Mouse (Mus musculus) lung, postnatal 14 days (tissue): ENCODE measurements around the gene Nudc.

Source experiments
- DNase-seq: peaks from one replicate; pipeline ENCODE4 v3.0.0; 2021

The Nudc gene

GRCm38 (mm10) chr4:133545272-133546231 lies at the start of gene Nudc:
TSS of gene Nudc (minus strand) at chr4:133545996.
- DNase-seq, result peak; percentile 95

- no peak for DNase-seq
These were observed 49.7 kb upstream of the Nudc start for GRCm38 (mm10) chr4:133595538-133595937.

GRCm38 (mm10) chr4:133592570-133592969 lies 46.8 kb upstream of the Nudc start:
- DNase-seq, result peak; percentile 79

GRCm38 (mm10) chr4:133584059-133584951 lies 38.5 kb upstream of the Nudc start, which contains the start of gene Gpn2:
TSS of gene Gpn2 (plus strand) at chr4:133584362.
- peak; percentile 82 for DNase-seq

- no peak for DNase-seq
These were observed 37.9 kb upstream of the Nudc start for GRCm38 (mm10) chr4:133583690-133584058.

- DNase-seq, result no peak
These were observed 32.2 kb upstream of the Nudc start for GRCm38 (mm10) chr4:133577983-133578382.

- DNase-seq, result no peak
These were observed 29.0 kb upstream of the Nudc start for GRCm38 (mm10) chr4:133574843-133575202.

- DNase-seq, result peak; percentile 94
These were observed 28.5 kb upstream of the Nudc start, which contains the start of gene Gpatch3 for GRCm38 (mm10) chr4:133574070-133574842. TSS of gene Gpatch3 (plus strand) at chr4:133574745.

GRCm38 (mm10) chr4:133570066-133570466 lies 24.3 kb upstream of the Nudc start:
- no peak for DNase-seq

- DNase-seq, result no peak
These were observed 23.7 kb upstream of the Nudc start for GRCm38 (mm10) chr4:133569291-133570065.

- DNase-seq, result no peak
These were observed 21.5 kb upstream of the Nudc start for GRCm38 (mm10) chr4:133567251-133567650.

GRCm38 (mm10) chr4:133563123-133563571 lies 17.4 kb upstream of the Nudc start:
- DNase-seq, result no peak

- DNase-seq, result no peak
These were observed 15.8 kb upstream of the Nudc start for GRCm38 (mm10) chr4:133561622-133562021.

- no peak for DNase-seq
These were observed 14.1 kb upstream of the Nudc start for GRCm38 (mm10) chr4:133559846-133560245.

GRCm38 (mm10) chr4:133557041-133557717 lies 11.4 kb upstream of the Nudc start:
- DNase-seq, result no peak

- DNase-seq, result no peak
These were observed 7.9 kb upstream of the Nudc start for GRCm38 (mm10) chr4:133553448-133554330.

GRCm38 (mm10) chr4:133552768-133553447 lies 7.1 kb upstream of the Nudc start, which contains the start of gene Nr0b2:
TSS of gene Nr0b2 (plus strand) at chr4:133553376.
- DNase-seq, result no peak

GRCm38 (mm10) chr4:133552029-133552428 lies 6.2 kb upstream of the Nudc start:
- no peak for DNase-seq

- no peak for DNase-seq
These were observed 9.1 kb downstream of the Nudc start for GRCm38 (mm10) chr4:133536652-133537051.
